Mouse (Mus musculus) midbrain, embryonic 11.5 days (tissue): Measurements from ENCODE around the gene Wfdc1. TPM values are rescaled to one million over a fixed set of nuclear protein-coding genes. Genes with fewer than 3 reads are reported as not detected.
A peak's percentile ranks its signal among the peaks of the same experiment; 100 is the strongest.

ENCODE experiments used
- ATAC-seq: fragments of 200-750 bp; cut with Nextera tagmentation; 2 replicates; pipeline ENCODE4 v1.8.0; 2017; ENCODE audit warnings: moderate TSS enrichment, moderate library complexity; ENCODE audit not compliant: low FRiP score
- DNase-seq: peaks from one replicate; pipeline ENCODE4 v3.0.0; 2015; ENCODE audit warnings: low spot score; ENCODE audit errors: missing footprints
- H3K27ac ChIP-seq: fragments of 300-500 bp; sonication (generic); 2 replicates; pipeline ENCODE4 v1.5.1; 2014; ENCODE audit warnings: low read depth, low read length
- H3K27me3 ChIP-seq: fragments of 300-500 bp; sonication (generic); 2 replicates; pipeline ENCODE4 v1.6.1; 2014; ENCODE audit warnings: mild to moderate bottlenecking, low read length, moderate library complexity, mixed read lengths; ENCODE audit not compliant: control insufficient read depth, insufficient read depth
- H3K36me3 ChIP-seq: fragments of 300-500 bp; sonication (generic); 2 replicates; pipeline ENCODE4 v1.6.1; 2014; ENCODE audit warnings: mild to moderate bottlenecking, low read length, moderate library complexity, mixed read lengths; ENCODE audit not compliant: control insufficient read depth, insufficient read depth
- H3K4me1 ChIP-seq: fragments of 300-500 bp; sonication (generic); 2 replicates; pipeline ENCODE4 v1.6.1; 2014; ENCODE audit warnings: low read length; ENCODE audit not compliant: control insufficient read depth, insufficient read depth
- H3K4me2 ChIP-seq: fragments of 300-500 bp; sonication (generic); 2 replicates; pipeline ENCODE4 v1.6.1; 2014; ENCODE audit warnings: mild to moderate bottlenecking, moderate library complexity
- H3K4me3 ChIP-seq: fragments of 300-500 bp; sonication (generic); 2 replicates; pipeline ENCODE4 v1.5.1; 2014; ENCODE audit warnings: low read depth, low read length
- H3K9ac ChIP-seq: fragments of 300-500 bp; sonication (generic); 2 replicates; pipeline ENCODE4 v1.6.1; 2014; ENCODE audit warnings: low read length
- H3K9me3 ChIP-seq: fragments of 300-500 bp; sonication (generic); 2 replicates; pipeline ENCODE4 v1.6.1; 2016; ENCODE audit warnings: low read length; ENCODE audit not compliant: control insufficient read depth
- WGBS: fragments of 180-500 bp; shearing (Covaris S2); extraction: QIAGEN DNeasy Blood & Tissue Kit; methylation state at CpG from one replicate; pipeline ENCODE4 v1.1.7; 2014; 5-methylcytosine and 5-hydroxymethylcytosine counted together
- polyA plus RNA-seq: library from polyadenylated mRNA; unstranded; fragments of >200 nt; fragmentation: Nextera tagmentation; extraction: Ambion mirVana; gene quantifications from 2 replicates; pipeline ENCODE4 v1.2.1, GENCODE M21; 2014

The Wfdc1 gene
- polyA plus RNA-seq = 8.8 and 11.8 TPM in 2 replicates

DNA sequence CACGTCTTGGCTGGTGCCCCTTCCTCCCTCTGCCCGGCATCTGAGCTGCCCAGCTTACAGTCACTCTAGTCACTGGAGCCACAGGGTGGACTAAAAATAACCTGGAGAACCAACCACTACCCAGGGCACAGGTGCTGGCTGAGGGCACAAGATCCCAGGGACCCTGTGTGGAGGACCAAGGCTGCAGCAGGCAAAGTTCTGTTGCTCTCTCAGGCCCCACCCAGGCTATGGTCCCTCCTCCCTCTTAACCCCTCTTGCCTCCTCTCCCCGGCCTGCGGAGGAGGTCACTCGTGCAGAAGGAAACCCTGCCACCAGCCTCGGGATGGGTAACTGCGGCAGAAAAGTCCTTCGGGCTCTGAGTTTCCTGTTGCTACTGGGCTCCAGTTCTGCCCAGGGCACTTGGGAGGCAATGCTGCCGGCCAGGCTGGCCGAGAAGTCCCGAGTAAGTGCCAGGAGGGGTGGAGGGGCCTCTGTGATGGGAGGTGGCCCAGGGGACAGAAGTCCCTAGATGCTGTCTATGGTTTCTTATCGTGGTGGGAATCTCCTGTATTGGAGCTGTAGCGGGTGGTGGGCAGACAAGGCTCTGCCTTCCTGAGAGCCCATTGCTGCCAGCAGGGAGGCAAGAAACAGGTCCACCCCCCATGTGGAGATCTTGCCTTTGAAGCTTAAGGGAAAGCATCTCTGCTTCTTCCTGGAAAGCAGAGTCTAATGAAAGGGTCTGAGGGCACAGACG is at the start of gene Wfdc1:
Wfdc1 (plus strand) TSS at position 147 of the 733 bp plus-strand sequence.
- DNase-seq = no peak
- Histone ChIP-seq H3K4me2 (peak within 1 kb of the TSS; percentile 27; the same call in 1 of the 2 replicates), H3K36me3 (no peaks in the 10 kb centered on the region), H3K27ac (no peak within 1 kb of the TSS), H3K27me3 (no peaks in the 10 kb centered on the region; the same call in 1 of the 2 replicates), H3K4me1 (peaks cover 25% of the 10 kb centered on the region), H3K4me3 (no peak within 1 kb of the TSS), H3K9me3 (no peaks in the 10 kb centered on the region), H3K9ac (peak within 1 kb of the TSS; percentile 11)
- 19% methylated on average over 12 of the region's 14 CpGs for WGBS
- no peak for ATAC-seq

DNA sequence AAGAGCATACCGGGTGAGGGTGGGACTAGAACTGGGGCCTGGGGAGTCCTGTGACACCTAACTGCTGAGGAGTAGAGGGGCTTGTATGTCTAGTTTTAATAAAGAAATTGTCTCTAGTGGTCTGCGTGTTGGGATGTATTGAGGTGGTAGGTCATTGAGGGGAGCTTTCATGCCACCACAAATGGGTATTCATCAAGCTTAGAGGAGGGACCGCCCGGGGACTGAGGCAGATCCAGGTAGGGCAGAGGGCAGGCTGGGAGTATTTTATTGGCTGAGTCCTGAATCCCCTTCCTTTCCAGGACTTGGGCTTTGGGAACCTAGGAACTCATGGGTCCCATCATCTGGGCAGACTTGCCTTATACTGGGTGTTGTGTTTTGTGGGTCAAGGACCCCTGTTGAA is 49.4 kb upstream of the Wfdc1 start:
- no peak for DNase-seq
- Histone ChIP-seq H3K27ac (no peak overlapping the region), H3K27me3 (no peaks in the 10 kb centered on the region), H3K9me3 (no peaks in the 10 kb centered on the region), H3K4me1 (no peaks in the 10 kb centered on the region), H3K4me3 (no peak overlapping the region), H3K36me3 (no peaks in the 10 kb centered on the region), H3K4me2 (no peak overlapping the region), H3K9ac (no peak overlapping the region)
- 97% methylated on average over 4 of the region's 4 CpGs for WGBS
- no peak for ATAC-seq

DNA sequence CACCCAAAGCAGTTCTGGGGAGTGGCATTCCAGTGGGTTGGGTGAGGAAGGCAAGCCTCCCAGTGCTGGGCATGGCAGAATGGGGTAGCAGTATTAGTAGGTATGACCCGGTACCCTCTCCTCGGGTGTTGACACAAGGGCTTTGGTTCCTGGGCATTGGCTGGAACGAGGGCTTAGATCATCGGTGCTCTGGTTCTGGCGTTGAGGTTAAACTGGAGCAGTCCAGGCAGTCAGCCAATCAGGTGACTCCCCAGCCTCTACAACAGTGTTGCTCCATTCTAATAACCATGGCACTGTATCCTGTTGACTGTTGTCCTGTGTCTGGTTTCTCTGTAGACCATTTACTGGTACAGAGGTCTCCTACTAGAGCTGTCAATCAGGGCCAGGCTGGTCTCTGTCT is 48.6 kb upstream of the Wfdc1 start:
- WGBS = 86% methylated on average over 5 of the region's 5 CpGs
- no peak for ATAC-seq

DNA sequence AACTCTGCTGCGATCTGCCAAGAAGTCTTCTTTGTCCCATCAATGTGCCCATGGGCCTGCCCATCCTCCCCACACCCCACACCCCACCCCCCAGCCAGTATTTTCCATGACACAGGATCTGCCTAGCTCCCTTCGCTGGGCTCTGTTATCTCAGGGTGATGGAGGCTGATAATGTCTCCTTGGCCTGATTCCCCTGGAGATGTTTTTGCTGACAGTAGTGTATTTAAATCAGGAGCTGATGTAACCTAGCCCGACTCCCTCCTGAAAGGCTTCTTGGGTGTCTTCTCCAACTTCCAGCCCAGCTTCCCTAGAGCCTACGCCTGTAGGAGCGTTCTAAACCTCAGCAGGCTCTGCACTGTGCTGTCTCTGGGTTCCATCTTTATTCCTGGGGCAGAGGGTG is 47.3 kb upstream of the Wfdc1 start:
- DNase-seq = no peak
- H3K27me3 ChIP-seq = no peaks in the 10 kb centered on the region
- H3K36me3 ChIP-seq = no peaks in the 10 kb centered on the region
- H3K9ac ChIP-seq = no peak overlapping the region
- no peaks in the 10 kb centered on the region for H3K4me1 ChIP-seq
- no peak overlapping the region for H3K4me2 ChIP-seq
- no peak overlapping the region for H3K27ac ChIP-seq
- no peak overlapping the region for H3K4me3 ChIP-seq
- ATAC-seq = no peak
- no peaks in the 10 kb centered on the region for H3K9me3 ChIP-seq
- 82% methylated on average over 5 of the region's 5 CpGs for WGBS

More for the DNA sequence above, 48.6 kb upstream of the Wfdc1 start:
- H3K9ac ChIP-seq = no peak overlapping the region
- no peaks in the 10 kb centered on the region for H3K4me1 ChIP-seq
- H3K9me3 ChIP-seq = no peaks in the 10 kb centered on the region
- no peaks in the 10 kb centered on the region for H3K27me3 ChIP-seq
- DNase-seq = no peak
- H3K36me3 ChIP-seq = no peaks in the 10 kb centered on the region
- no peak overlapping the region for H3K27ac ChIP-seq
- no peak overlapping the region for H3K4me3 ChIP-seq
- no peak overlapping the region for H3K4me2 ChIP-seq

DNA sequence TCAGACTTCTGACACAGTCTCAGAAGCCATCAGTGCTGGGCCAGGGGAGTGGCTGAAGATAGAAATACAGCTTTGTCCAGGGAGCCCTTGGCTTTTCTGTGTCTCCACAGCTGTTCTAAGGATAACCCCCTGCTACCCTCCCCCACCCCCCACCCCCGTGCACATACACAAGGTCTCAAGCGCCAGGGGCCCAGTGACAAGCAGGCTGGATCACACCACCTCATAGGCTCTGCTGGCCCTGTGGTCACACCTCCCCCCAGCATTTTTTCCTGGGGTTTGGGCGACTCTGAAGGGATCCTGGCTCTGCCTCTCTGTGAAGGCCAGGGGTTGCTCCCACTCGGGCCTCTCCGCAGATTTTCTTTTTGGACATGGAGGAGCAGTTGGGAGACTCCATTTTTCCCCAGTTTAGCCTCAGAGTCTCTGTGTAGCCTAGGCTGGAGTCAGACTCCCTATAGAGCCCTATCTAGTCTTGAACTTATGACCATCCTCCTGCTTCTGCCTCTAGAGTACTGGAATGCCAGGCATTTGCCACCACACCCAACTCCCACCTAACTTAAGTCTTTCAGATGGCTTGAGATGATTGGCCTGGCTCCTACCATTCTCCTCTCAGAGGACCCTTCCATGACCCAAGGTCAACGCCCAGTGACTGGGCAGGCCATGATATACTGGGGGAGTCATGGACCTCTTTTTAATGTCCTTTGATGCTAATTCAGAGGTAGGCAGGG is 45.9 kb upstream of the Wfdc1 start:
- DNase-seq (no peak), ATAC-seq (no peak)
- Histone ChIP-seq H3K4me1 (no peaks in the 10 kb centered on the region), H3K4me2 (no peak overlapping the region), H3K36me3 (no peaks in the 10 kb centered on the region), H3K27ac (no peak overlapping the region), H3K27me3 (no peaks in the 10 kb centered on the region), H3K9me3 (no peaks in the 10 kb centered on the region), H3K4me3 (no peak overlapping the region), H3K9ac (no peak overlapping the region)
- WGBS = 80% methylated on average over 6 of the region's 6 CpGs

DNA sequence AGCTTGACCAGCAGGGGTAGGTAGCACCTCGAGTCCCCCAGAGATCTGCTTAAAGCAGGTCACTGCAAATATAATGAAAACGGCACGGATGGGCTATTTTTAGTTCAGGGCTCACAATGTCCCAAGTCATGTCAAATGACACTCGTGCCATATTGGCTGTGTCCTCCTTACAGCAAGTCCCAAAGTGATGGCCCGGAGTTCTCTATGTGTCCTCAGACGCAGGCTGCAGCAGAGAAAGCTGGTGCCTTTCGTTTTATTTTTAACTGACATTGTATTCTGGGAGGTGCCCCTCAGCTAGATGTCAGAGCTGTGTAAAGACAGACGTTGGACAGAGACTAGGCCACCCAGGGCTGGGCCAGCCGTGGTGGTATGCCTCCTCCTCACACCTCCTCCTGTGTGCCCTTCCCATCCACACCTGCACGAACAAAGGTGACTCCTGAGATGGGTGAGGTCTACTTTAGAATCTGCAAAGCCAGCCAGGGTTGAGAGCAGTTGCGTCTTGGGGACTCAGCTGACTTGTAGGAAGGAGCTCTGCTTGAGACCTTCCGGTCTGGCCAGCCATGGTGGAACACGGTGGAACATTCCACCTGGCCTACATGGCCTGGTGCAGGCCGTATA is 45.2 kb upstream of the Wfdc1 start:
- H3K36me3 ChIP-seq = no peaks in the 10 kb centered on the region
- DNase-seq (no peak), ATAC-seq (no peak)
- H3K27me3 ChIP-seq = no peaks in the 10 kb centered on the region
- H3K4me2 ChIP-seq = no peak overlapping the region
- no peak overlapping the region for H3K27ac ChIP-seq
- H3K4me1 ChIP-seq = no peaks in the 10 kb centered on the region
- WGBS = 85% methylated on average over 14 of the region's 14 CpGs
- no peak overlapping the region for H3K9ac ChIP-seq
- no peak overlapping the region for H3K4me3 ChIP-seq
- no peaks in the 10 kb centered on the region for H3K9me3 ChIP-seq

DNA sequence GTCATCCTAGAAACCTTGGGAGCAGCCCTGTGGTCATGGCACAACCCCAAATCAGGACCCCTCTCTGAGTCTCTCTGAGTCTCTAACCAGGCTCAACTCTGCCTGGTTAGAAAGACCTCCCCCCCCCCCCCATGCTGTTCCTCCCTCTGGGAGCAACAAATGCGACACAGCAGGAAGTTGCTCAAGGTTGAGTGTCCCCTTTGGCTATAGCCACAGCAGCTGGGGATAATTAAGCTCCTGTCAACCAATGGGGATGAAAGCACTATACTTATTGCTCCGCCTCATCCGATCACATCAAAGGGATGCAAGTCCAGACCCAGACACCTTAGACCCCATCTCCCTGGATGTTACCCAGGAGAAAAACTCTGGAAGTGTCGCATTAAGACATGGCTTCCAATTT is 43.6 kb upstream of the Wfdc1 start:
- Histone ChIP-seq H3K4me2 (no peak overlapping the region), H3K36me3 (no peaks in the 10 kb centered on the region), H3K4me1 (no peaks in the 10 kb centered on the region), H3K4me3 (no peak overlapping the region), H3K9me3 (no peaks in the 10 kb centered on the region), H3K27ac (no peak overlapping the region), H3K27me3 (no peaks in the 10 kb centered on the region), H3K9ac (no peak overlapping the region)
- DNase-seq = no peak
- 68% methylated on average over 4 of the region's 4 CpGs for WGBS
- no peak for ATAC-seq

DNA sequence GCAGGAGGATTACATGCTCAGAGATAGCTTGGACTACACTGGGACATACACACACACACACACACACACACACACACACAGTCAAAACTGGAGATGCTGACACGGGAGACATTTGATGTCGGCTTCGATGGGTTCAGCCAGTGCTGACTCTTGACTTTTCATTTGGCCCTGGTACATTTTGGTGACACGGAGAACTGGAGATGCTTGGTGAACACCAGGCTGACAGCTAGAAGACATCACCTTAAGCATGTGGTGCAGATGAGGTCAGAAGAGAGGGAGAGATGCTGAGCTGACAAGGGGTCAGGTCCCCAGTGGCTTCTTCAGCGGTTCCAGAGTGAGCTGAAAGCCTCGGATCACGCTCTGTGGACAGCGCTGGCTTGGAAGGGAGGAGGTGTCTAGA is 43.1 kb upstream of the Wfdc1 start:
- Histone ChIP-seq H3K27ac (no peak overlapping the region), H3K36me3 (no peaks in the 10 kb centered on the region), H3K4me3 (no peak overlapping the region), H3K9me3 (no peaks in the 10 kb centered on the region), H3K4me2 (no peak overlapping the region), H3K4me1 (peaks cover 2% of the 10 kb centered on the region; the same call in 1 of the 2 replicates), H3K27me3 (no peaks in the 10 kb centered on the region), H3K9ac (no peak overlapping the region)
- ATAC-seq = no peak
- no peak for DNase-seq
- WGBS = 90% methylated on average over 8 of the region's 8 CpGs

DNA sequence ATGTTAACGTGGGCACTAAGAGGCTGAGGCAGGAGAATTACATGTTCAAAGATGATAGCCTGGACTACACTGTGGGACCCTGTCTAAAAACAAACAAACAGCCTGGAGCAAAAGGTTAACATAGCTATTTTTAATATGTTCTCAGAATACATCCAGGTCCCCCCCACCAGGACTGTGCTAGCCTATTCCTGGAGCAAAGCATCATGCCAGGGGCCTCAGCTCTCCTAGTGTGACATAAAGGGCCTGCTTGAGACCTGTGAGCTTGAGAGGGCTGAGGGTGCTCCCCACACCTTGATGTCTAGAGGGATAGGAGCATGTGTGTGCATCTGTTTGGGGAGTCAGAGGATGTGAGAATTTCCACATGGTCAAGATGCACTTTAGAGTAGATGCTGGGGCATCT is 42.4 kb upstream of the Wfdc1 start:
- Histone ChIP-seq H3K9ac (no peak overlapping the region), H3K36me3 (no peaks in the 10 kb centered on the region), H3K27me3 (no peaks in the 10 kb centered on the region), H3K4me2 (no peak overlapping the region), H3K4me3 (no peak overlapping the region), H3K4me1 (peaks cover 4% of the 10 kb centered on the region; the same call in 1 of the 2 replicates), H3K9me3 (no peaks in the 10 kb centered on the region), H3K27ac (no peak overlapping the region)
- WGBS = 74% methylated on average over 1 of the region's 1 CpGs
- ATAC-seq (no peak), DNase-seq (no peak)
